Mouse (Mus musculus): Measurements from ENCODE around the gene Myo6.

DNA sequence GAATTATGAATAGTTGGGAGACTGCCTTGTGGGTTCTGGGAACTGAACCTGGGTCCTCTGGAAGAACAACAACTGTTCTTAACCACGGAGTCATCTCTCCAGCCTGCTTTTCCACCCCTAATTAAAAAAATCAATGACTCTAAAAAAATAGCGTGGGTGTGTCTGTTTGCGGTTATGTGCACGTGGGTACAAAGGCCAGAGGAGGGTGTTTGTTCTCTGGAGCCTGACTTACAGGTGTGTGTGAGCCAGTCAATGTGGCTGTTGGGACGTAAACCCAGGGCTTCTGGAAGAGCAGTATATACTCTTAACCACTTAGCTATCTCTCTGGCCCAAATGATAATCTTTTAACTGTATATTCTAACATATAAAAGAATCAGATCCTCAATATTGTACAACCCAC, 148.8 kb downstream of the Myo6 start:
- TF ChIP-seq POLR2A (IDR thresholded peaks at IDR 0.05; ENCODE audit: control insufficient read depth, extremely low read depth, insufficient read depth, low read length, poor library complexity) (no peak), CTCF (IDR thresholded peaks at IDR 0.05; ENCODE audit: borderline replicate concordance, control insufficient read depth, extremely low read depth, insufficient read depth, low read length, poor library complexity) (no peak)
